Mouse (Mus musculus): Measurements from ENCODE around the gene Plpp3. TPM values are rescaled to one million over a fixed set of nuclear protein-coding genes. Genes with fewer than 3 reads are reported as not detected.
"Not testable (repeated sequence)": the region's sequence is repeated elsewhere in the genome, so short reads cannot be mapped to it uniquely, and the experiment has no call there.

The Plpp3 gene
- polyA plus RNA-seq, 1 experiment from 2014 or later: 29.5 TPM

- not testable (repeated sequence) for H3K27me3 ChIP-seq (replicated peaks; ENCODE audit: control insufficient read depth, insufficient read depth, low read length); DNase-seq (ENCODE audit: low spot score); H3K36me3 ChIP-seq (ENCODE audit: control insufficient read depth, insufficient read depth, low read length); ATAC-seq (replicated peaks; ENCODE audit: low FRiP score); H3K9me3 ChIP-seq (ENCODE audit: control insufficient read depth, low read length); H3K27ac ChIP-seq (ENCODE audit: low read depth, low read length); H3K4me1 ChIP-seq (replicated peaks; ENCODE audit: control insufficient read depth, insufficient read depth, low read length); H3K4me3 ChIP-seq (ENCODE audit: low read depth, low read length); H3K4me2 ChIP-seq; H3K9ac ChIP-seq (ENCODE audit: low read depth, low read length)
- 90% methylated on average over 5 of the region's 7 CpGs for WGBS
Measured at GRCm38 (mm10) chr4:105269398-105269797, 112.3 kb downstream of the Plpp3 start.

- no peaks in the 10 kb centered on the region for H3K9me3 ChIP-seq (ENCODE audit: control insufficient read depth, low read length)
- no peak overlapping the region for H3K27ac ChIP-seq (ENCODE audit: low read depth, low read length)
- H3K27me3 ChIP-seq (replicated peaks; ENCODE audit: control insufficient read depth, insufficient read depth, low read length): no peaks in the 10 kb centered on the region
- ATAC-seq (replicated peaks; ENCODE audit: low FRiP score) (no peak), DNase-seq (ENCODE audit: low spot score) (no peak)
- WGBS: 81% methylated on average over 6 of the region's 6 CpGs
- no peaks in the 10 kb centered on the region for H3K36me3 ChIP-seq (ENCODE audit: control insufficient read depth, insufficient read depth, low read length)
- no peak overlapping the region for H3K4me2 ChIP-seq
- H3K4me3 ChIP-seq (ENCODE audit: low read depth, low read length): no peak overlapping the region
- no peak overlapping the region for H3K9ac ChIP-seq (ENCODE audit: low read depth, low read length)
- H3K4me1 ChIP-seq (replicated peaks; ENCODE audit: control insufficient read depth, insufficient read depth, low read length): peaks cover 6% of the 10 kb centered on the region; the same call in 1 of the 2 replicates
Measured at GRCm38 (mm10) chr4:105271166-105271565, 114.0 kb downstream of the Plpp3 start.

GRCm38 (mm10) chr4:105273034-105273433 is 115.9 kb downstream of the Plpp3 start:
- no peak overlapping the region for H3K27ac ChIP-seq (ENCODE audit: low read depth, low read length)
- no peak overlapping the region for H3K4me3 ChIP-seq (ENCODE audit: low read depth, low read length)
- H3K27me3 ChIP-seq (replicated peaks; ENCODE audit: control insufficient read depth, insufficient read depth, low read length): no peaks in the 10 kb centered on the region
- H3K9ac ChIP-seq (ENCODE audit: low read depth, low read length): no peak overlapping the region
- no peaks in the 10 kb centered on the region for H3K9me3 ChIP-seq (ENCODE audit: control insufficient read depth, low read length)
- ATAC-seq (replicated peaks; ENCODE audit: low FRiP score): no peak
- no peaks in the 10 kb centered on the region for H3K36me3 ChIP-seq (ENCODE audit: control insufficient read depth, insufficient read depth, low read length)
- peaks cover 6% of the 10 kb centered on the region; the same call in 1 of the 2 replicates for H3K4me1 ChIP-seq (replicated peaks; ENCODE audit: control insufficient read depth, insufficient read depth, low read length)
- DNase-seq (ENCODE audit: low spot score): no peak
- H3K4me2 ChIP-seq: no peak overlapping the region
- WGBS: 94% methylated on average over 2 of the region's 2 CpGs

GRCm38 (mm10) chr4:105273486-105273885 is 116.3 kb downstream of the Plpp3 start:
- H3K36me3 ChIP-seq (ENCODE audit: control insufficient read depth, insufficient read depth, low read length): no peaks in the 10 kb centered on the region
- no peaks in the 10 kb centered on the region for H3K27me3 ChIP-seq (replicated peaks; ENCODE audit: control insufficient read depth, insufficient read depth, low read length)
- ATAC-seq (replicated peaks; ENCODE audit: low FRiP score) (no peak), DNase-seq (ENCODE audit: low spot score) (no peak)
- 79% methylated on average over 4 of the region's 4 CpGs for WGBS
- no peaks in the 10 kb centered on the region for H3K9me3 ChIP-seq (ENCODE audit: control insufficient read depth, low read length)
- no peak overlapping the region for H3K9ac ChIP-seq (ENCODE audit: low read depth, low read length)
- peaks cover 6% of the 10 kb centered on the region; the same call in 1 of the 2 replicates for H3K4me1 ChIP-seq (replicated peaks; ENCODE audit: control insufficient read depth, insufficient read depth, low read length)
- no peak overlapping the region for H3K4me2 ChIP-seq
- no peak overlapping the region for H3K4me3 ChIP-seq (ENCODE audit: low read depth, low read length)
- H3K27ac ChIP-seq (ENCODE audit: low read depth, low read length): no peak overlapping the region

- H3K36me3 ChIP-seq (ENCODE audit: control insufficient read depth, insufficient read depth, low read length): no peaks in the 10 kb centered on the region
- H3K4me2 ChIP-seq: no peak overlapping the region
- peaks cover 6% of the 10 kb centered on the region; the same call in 1 of the 2 replicates for H3K4me1 ChIP-seq (replicated peaks; ENCODE audit: control insufficient read depth, insufficient read depth, low read length)
- DNase-seq (ENCODE audit: low spot score): no peak
- H3K27me3 ChIP-seq (replicated peaks; ENCODE audit: control insufficient read depth, insufficient read depth, low read length): no peaks in the 10 kb centered on the region
- no peak overlapping the region for H3K4me3 ChIP-seq (ENCODE audit: low read depth, low read length)
- H3K9me3 ChIP-seq (ENCODE audit: control insufficient read depth, low read length): no peaks in the 10 kb centered on the region
- ATAC-seq (replicated peaks; ENCODE audit: low FRiP score): no peak
- WGBS: 49% methylated on average over 3 of the region's 3 CpGs
- no peak overlapping the region for H3K9ac ChIP-seq (ENCODE audit: low read depth, low read length)
- H3K27ac ChIP-seq (ENCODE audit: low read depth, low read length): no peak overlapping the region
Measured at GRCm38 (mm10) chr4:105275616-105276015, 118.5 kb downstream of the Plpp3 start.

GRCm38 (mm10) chr4:105276062-105276795 is 119.1 kb downstream of the Plpp3 start:
- H3K4me1 ChIP-seq (replicated peaks; ENCODE audit: control insufficient read depth, insufficient read depth, low read length): peaks cover 6% of the 10 kb centered on the region; the same call in 1 of the 2 replicates
- H3K4me3 ChIP-seq (ENCODE audit: low read depth, low read length): no peak overlapping the region
- no peak overlapping the region for H3K4me2 ChIP-seq
- H3K27ac ChIP-seq (ENCODE audit: low read depth, low read length): no peak overlapping the region
- H3K9ac ChIP-seq (ENCODE audit: low read depth, low read length): no peak overlapping the region
- H3K36me3 ChIP-seq (ENCODE audit: control insufficient read depth, insufficient read depth, low read length): no peaks in the 10 kb centered on the region
- H3K27me3 ChIP-seq (replicated peaks; ENCODE audit: control insufficient read depth, insufficient read depth, low read length): no peaks in the 10 kb centered on the region
- ATAC-seq (replicated peaks; ENCODE audit: low FRiP score) (no peak), DNase-seq (ENCODE audit: low spot score) (no peak)
- WGBS: 43% methylated on average over 14 of the region's 14 CpGs
- no peaks in the 10 kb centered on the region for H3K9me3 ChIP-seq (ENCODE audit: control insufficient read depth, low read length)

GRCm38 (mm10) chr4:105278161-105278560 is 121.0 kb downstream of the Plpp3 start:
- Histone ChIP-seq H3K4me2 (no peak overlapping the region), H3K9ac (ENCODE audit: low read depth, low read length) (no peak overlapping the region), H3K4me3 (ENCODE audit: low read depth, low read length) (no peak overlapping the region), H3K9me3 (ENCODE audit: control insufficient read depth, low read length) (no peaks in the 10 kb centered on the region), H3K36me3 (ENCODE audit: control insufficient read depth, insufficient read depth, low read length) (no peaks in the 10 kb centered on the region), H3K4me1 (replicated peaks; ENCODE audit: control insufficient read depth, insufficient read depth, low read length) (peaks cover 10% of the 10 kb centered on the region), H3K27me3 (replicated peaks; ENCODE audit: control insufficient read depth, insufficient read depth, low read length) (no peaks in the 10 kb centered on the region), H3K27ac (ENCODE audit: low read depth, low read length) (no peak overlapping the region)
- DNase-seq (ENCODE audit: low spot score) (no peak), ATAC-seq (replicated peaks; ENCODE audit: low FRiP score) (no peak)
- 77% methylated on average over 9 of the region's 9 CpGs for WGBS

GRCm38 (mm10) chr4:105278571-105279410 is 121.6 kb downstream of the Plpp3 start:
- ATAC-seq (replicated peaks; ENCODE audit: low FRiP score) (no peak), DNase-seq (ENCODE audit: low spot score) (no peak)
- Histone ChIP-seq H3K36me3 (ENCODE audit: control insufficient read depth, insufficient read depth, low read length) (no peaks in the 10 kb centered on the region), H3K27me3 (replicated peaks; ENCODE audit: control insufficient read depth, insufficient read depth, low read length) (no peaks in the 10 kb centered on the region), H3K4me3 (ENCODE audit: low read depth, low read length) (no peak overlapping the region), H3K9me3 (ENCODE audit: control insufficient read depth, low read length) (no peaks in the 10 kb centered on the region), H3K4me2 (no peak overlapping the region), H3K9ac (ENCODE audit: low read depth, low read length) (no peak overlapping the region), H3K4me1 (replicated peaks; ENCODE audit: control insufficient read depth, insufficient read depth, low read length) (peaks cover 10% of the 10 kb centered on the region), H3K27ac (ENCODE audit: low read depth, low read length) (no peak overlapping the region)
- 80% methylated on average over 15 of the region's 15 CpGs for WGBS
